Mouse (Mus musculus) stomach, embryonic 16.5 days (tissue): Measurements from ENCODE around the gene Birc3. TPM values are rescaled to one million over a fixed set of nuclear protein-coding genes. Genes with fewer than 3 reads are reported as not detected.
A peak's percentile ranks its signal among the peaks of the same experiment; 100 is the strongest.

Experiments used
- ATAC-seq: fragments of 200-750 bp; cut with Nextera tagmentation; 2 replicates; pipeline ENCODE4 v1.8.0; 2017; ENCODE audit warnings: moderate number of reproducible peaks, moderate TSS enrichment; ENCODE audit not compliant: insufficient read depth, low FRiP score
- H3K27ac ChIP-seq: fragments of 300-500 bp; sonication (generic); 2 replicates; pipeline ENCODE4 v1.5.1; 2014; ENCODE audit warnings: low read length
- H3K27me3 ChIP-seq: fragments of 300-500 bp; sonication (generic); 2 replicates; pipeline ENCODE4 v1.6.1; 2014; ENCODE audit warnings: low read length, control low read depth, mixed read lengths; ENCODE audit not compliant: control insufficient read depth, insufficient read depth
- H3K36me3 ChIP-seq: fragments of 300-500 bp; sonication (generic); 2 replicates; pipeline ENCODE4 v1.6.1; 2014; ENCODE audit warnings: low read length; ENCODE audit not compliant: control insufficient read depth, insufficient read depth
- H3K4me1 ChIP-seq: fragments of 300-500 bp; sonication (generic); 2 replicates; pipeline ENCODE4 v1.6.1; 2014; ENCODE audit warnings: low read length, control low read depth, mixed read lengths; ENCODE audit not compliant: control insufficient read depth, insufficient read depth
- H3K4me2 ChIP-seq: fragments of 300-500 bp; sonication (generic); 2 replicates; pipeline ENCODE4 v1.6.1; 2014; ENCODE audit warnings: low read depth, low read length, mixed read lengths
- H3K4me3 ChIP-seq: fragments of 300-500 bp; sonication (generic); replicated peaks from 2 replicates; pipeline ENCODE4 v1.5.1; 2014; ENCODE audit warnings: mild to moderate bottlenecking, low read length
- H3K9ac ChIP-seq: fragments of 300-500 bp; sonication (generic); 2 replicates; pipeline ENCODE4 v1.6.1; 2014; ENCODE audit warnings: low read length
- H3K9me3 ChIP-seq: fragments of 300-500 bp; sonication (generic); replicated peaks from 2 replicates; pipeline ENCODE4 v1.6.1; 2016; ENCODE audit warnings: low read length, control low read depth; ENCODE audit not compliant: control insufficient read depth
- WGBS: fragments of 180-500 bp; shearing (Covaris S2); extraction: QIAGEN DNeasy Blood & Tissue Kit; methylation state at CpG from one replicate; pipeline ENCODE4 v1.1.7; 2014; 5-methylcytosine and 5-hydroxymethylcytosine counted together
- polyA plus RNA-seq: library from polyadenylated mRNA; unstranded; fragments of >200 nt; fragmentation: Nextera tagmentation; extraction: Ambion mirVana; gene quantifications from 2 replicates; pipeline ENCODE4 v1.2.1, GENCODE M21; 2015

Gene Birc3
- polyA plus RNA-seq, 1 experiment from 2014 or later, result 9.4 TPM

DNA sequence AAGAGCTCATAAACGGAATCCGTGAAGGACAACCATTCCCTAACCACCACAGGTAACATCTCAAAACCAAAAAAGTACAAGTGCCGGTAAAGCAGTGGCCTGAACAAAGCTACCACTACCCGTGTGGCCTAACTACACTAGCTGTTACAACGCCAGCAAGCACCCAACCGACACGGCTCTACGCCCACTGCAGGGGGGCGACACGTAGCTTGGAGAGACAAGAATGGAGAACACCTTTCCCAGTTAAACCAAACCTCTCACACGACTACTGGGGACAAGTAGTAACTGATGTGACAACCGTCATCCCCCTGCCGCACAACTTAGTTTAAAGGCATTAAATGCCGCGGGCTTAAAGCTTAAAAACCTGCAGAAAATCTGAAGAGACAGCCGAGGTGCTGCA is 36.7 kb downstream of the Birc3 start:
- H3K4me3 ChIP-seq, result peak overlapping the region; percentile 73
- H3K4me2 ChIP-seq, result peak overlapping the region; percentile 55
- no peaks in the 10 kb centered on the region for H3K27me3 ChIP-seq
- under 1% methylated on average over 16 of the region's 16 CpGs for WGBS
- H3K36me3 ChIP-seq, result peaks cover 4% of the 10 kb centered on the region; the same call in 1 of the 2 replicates
- no peaks in the 10 kb centered on the region for H3K9me3 ChIP-seq
- H3K4me1 ChIP-seq, result peaks cover 16% of the 10 kb centered on the region
- peak overlapping the region; percentile 99 for H3K27ac ChIP-seq
- ATAC-seq, result no peak
- peak overlapping the region; percentile 91 for H3K9ac ChIP-seq

DNA sequence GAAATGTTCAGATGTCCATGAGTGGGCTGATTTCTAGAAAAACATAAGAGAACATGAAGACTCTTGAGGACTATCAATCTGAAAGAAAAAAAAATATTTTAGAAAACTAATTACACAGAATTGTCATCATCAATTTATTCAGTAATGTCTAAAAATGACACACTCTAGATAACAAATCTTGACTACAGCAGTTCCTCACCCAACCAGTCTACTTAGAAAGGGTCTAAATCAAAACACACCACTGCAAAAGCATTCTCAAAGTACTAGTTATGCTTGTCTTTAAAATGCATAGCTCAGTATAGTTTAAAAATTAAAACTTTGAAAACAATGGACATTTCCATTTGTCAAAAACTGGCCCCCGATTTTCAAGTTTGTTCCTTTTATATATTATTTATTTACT is 37.7 kb downstream of the Birc3 start:
- Histone ChIP-seq H3K36me3 (peaks cover 4% of the 10 kb centered on the region; the same call in 1 of the 2 replicates), H3K4me1 (peaks cover 16% of the 10 kb centered on the region), H3K9ac (no peak overlapping the region), H3K27ac (no peak overlapping the region), H3K27me3 (no peaks in the 10 kb centered on the region), H3K4me2 (0 out of 2 replicates have a peak overlapping the region, but pooled peaks have one; percentile 55), H3K4me3 (no peak overlapping the region), H3K9me3 (no peaks in the 10 kb centered on the region)
- WGBS, result 75% methylated on average over 1 of the region's 1 CpGs
- no peak for ATAC-seq

DNA sequence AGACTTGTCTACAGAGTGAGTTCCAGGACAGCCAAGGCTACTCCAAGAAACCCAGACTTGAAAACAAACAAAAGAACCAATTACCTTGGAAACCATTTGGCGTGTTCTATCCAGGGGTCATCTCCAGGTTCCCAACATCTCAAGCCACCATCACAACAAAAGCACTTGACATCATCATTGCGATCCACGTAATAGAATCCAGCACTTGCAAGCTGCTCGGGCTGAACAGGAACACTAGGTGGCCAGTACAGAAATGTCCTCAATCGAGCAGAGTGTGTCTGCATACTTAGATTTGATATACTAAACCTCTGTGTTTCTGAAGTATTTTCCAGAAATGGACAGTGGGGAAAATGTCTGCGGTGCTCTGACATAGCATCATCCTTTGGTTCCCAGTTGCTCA is 39.6 kb downstream of the Birc3 start:
- WGBS, result 83% methylated on average over 6 of the region's 6 CpGs
- no peak for ATAC-seq
- H3K36me3 ChIP-seq, result peaks cover 4% of the 10 kb centered on the region; the same call in 1 of the 2 replicates
- peaks cover 19% of the 10 kb centered on the region for H3K4me1 ChIP-seq
- no peak overlapping the region for H3K27ac ChIP-seq
- 0 out of 2 replicates have a peak overlapping the region, but pooled peaks have one; percentile 19 for H3K4me2 ChIP-seq
- no peaks in the 10 kb centered on the region for H3K9me3 ChIP-seq
- no peaks in the 10 kb centered on the region for H3K27me3 ChIP-seq
- no peak overlapping the region for H3K4me3 ChIP-seq
- H3K9ac ChIP-seq, result no peak overlapping the region

DNA sequence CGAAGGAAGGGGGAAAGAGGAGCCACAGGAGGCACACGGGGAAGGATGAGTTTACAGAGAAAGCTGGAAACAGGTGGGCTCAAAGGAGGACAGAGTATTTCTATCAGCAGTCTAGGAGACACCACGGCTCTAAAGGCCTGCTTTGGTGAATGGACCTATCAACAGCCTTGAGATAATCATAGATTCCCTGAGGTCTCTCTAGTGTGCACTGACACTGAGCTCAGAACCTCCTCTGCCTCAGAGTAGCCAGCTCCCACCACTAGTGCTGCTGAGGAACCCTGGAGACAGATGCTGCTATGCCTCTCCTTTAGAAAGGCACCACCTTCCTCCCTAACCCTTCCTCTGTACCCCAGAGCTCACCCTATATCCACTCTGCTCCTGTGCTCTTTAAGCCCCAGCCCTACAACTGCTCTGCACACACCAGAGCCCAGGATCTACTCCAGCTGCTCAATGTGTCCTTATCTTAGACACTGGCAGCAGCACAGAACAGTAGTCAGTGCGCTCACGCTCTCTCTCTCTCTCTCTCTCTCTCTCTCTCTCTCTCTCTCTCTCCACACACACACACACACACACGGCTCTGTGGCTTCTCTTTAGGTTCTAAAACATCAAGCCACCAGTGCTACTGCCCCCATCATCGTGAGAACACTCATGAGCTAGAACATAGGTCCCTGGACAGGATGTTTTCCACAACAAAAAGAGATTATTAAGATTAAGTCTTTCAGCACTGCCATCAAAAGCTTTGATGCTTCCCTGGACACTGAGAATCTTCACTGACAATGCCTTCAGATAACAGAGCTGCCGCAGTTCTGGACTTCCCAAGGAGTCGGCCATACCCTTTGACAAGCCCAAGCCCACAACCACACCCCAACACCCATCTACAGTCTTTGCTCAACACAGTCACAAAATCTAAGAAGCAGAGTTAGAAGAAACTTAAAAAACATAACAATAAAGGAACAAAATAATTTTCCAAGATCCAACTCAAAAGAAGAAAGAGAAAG is 43.2 kb downstream of the Birc3 start:
- 72% methylated on average over 9 of the region's 9 CpGs for WGBS

DNA sequence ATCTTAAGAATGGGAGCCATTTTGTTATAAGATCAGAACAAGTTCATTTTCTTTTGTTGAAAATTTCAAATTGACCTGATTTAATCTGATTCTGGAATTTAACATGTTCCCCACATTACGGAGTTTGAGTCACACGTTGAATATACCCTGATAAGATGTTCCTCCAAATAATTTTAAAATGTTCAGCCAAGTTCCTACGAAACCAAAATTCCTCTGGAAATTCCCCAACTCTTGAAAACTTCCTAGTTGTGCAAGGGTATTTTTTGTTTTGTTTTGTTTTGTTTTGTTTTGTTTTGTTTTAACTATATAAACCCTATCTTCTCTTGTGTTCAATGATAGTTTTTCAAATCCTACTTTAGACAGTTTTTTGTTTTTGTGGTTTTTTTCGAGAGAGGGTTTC is 44.3 kb downstream of the Birc3 start:
- no peak for ATAC-seq
- Histone ChIP-seq H3K27me3 (no peaks in the 10 kb centered on the region), H3K4me3 (no peak overlapping the region), H3K4me1 (peaks cover 13% of the 10 kb centered on the region), H3K9me3 (no peaks in the 10 kb centered on the region), H3K36me3 (peaks cover 5% of the 10 kb centered on the region), H3K9ac (no peak overlapping the region), H3K27ac (no peak overlapping the region), H3K4me2 (no peak overlapping the region)
- 90% methylated on average over 4 of the region's 4 CpGs for WGBS

More for the DNA sequence above, 43.2 kb downstream of the Birc3 start:
- peak; percentile 73 for ATAC-seq
- Histone ChIP-seq H3K36me3 (peaks cover 4% of the 10 kb centered on the region), H3K27ac (no peak overlapping the region), H3K9me3 (no peaks in the 10 kb centered on the region), H3K4me3 (no peak overlapping the region), H3K4me2 (no peak overlapping the region), H3K9ac (no peak overlapping the region), H3K27me3 (no peaks in the 10 kb centered on the region), H3K4me1 (peaks cover 16% of the 10 kb centered on the region)

DNA sequence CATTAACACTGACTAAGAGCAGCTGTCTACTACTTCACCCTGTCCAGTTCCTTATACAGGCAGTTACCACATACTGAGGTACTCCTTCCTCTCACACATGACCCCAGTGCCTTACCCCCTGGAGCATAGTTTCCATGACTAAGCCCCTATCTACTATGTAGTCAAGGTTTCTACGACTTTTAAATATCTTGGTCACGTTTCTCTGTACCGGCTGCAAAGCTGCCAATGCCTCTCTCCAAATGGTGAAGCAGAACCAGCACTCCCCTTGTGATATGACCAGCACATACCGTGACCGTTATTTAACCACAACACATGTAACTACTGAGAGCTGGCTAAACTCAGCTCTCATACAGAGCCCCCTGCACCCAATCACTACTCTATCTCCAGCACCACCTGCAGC is 48.1 kb downstream of the Birc3 start:
- Histone ChIP-seq H3K4me2 (no peak overlapping the region), H3K9ac (no peak overlapping the region), H3K36me3 (peaks cover 13% of the 10 kb centered on the region), H3K4me3 (no peak overlapping the region), H3K27me3 (no peaks in the 10 kb centered on the region), H3K27ac (no peak overlapping the region), H3K9me3 (no peaks in the 10 kb centered on the region), H3K4me1 (peaks cover 3% of the 10 kb centered on the region; the same call in 1 of the 2 replicates)
- no peak for ATAC-seq
- WGBS, result 89% methylated on average over 5 of the region's 5 CpGs

DNA sequence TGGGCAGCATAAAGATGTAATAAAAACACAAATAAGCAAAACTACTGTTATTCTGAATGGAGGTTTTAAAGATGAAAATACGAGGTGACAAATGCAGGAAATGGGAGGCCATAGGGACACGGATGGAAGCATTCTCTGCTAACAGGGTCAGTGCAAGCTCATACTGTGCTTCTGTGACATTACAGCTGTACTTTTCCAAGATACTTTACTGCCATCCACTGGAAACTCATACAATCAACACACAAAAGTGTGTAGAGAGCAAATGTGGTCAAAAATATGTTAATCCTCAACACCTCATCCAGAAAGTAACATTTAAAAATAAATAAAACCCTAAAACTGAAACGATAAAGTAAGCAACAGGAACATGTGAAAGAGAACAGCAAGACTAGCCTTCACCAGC is 50.2 kb downstream of the Birc3 start:
- ATAC-seq, result no peak
- Histone ChIP-seq H3K4me2 (no peak overlapping the region), H3K9ac (no peak overlapping the region), H3K27me3 (no peaks in the 10 kb centered on the region), H3K4me1 (no peaks in the 10 kb centered on the region), H3K27ac (no peak overlapping the region), H3K9me3 (no peaks in the 10 kb centered on the region), H3K36me3 (peaks cover 28% of the 10 kb centered on the region), H3K4me3 (no peak overlapping the region)
- WGBS, result 78% methylated on average over 3 of the region's 3 CpGs

DNA sequence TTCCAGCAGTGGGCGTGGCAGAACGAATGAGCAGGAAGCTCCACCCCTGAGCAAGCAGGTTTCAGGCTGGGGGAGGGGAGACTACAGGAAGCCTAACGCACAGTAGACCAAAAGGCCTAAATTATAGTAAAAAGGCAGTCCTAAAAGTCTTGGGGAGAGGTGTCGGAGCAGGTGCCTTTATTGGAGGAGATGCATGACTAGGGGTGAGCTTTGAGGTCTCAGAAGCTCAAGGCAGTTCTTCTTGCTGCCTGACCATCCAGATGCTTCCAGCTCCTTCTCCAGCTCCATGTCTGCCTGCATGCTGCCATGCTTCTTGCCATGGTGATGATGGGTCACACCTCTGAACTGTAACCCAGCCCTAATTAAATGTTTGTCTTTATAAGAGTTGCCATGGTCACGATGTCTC is 67.9 kb downstream of the Birc3 start:
- no peak overlapping the region for H3K4me2 ChIP-seq
- ATAC-seq, result no peak
- no peaks in the 10 kb centered on the region for H3K36me3 ChIP-seq
- H3K4me3 ChIP-seq, result no peak overlapping the region
- H3K27ac ChIP-seq, result no peak overlapping the region
- WGBS, result 69% methylated on average over 3 of the region's 5 CpGs
- H3K9me3 ChIP-seq, result no peaks in the 10 kb centered on the region
- no peaks in the 10 kb centered on the region for H3K27me3 ChIP-seq
- no peak overlapping the region for H3K9ac ChIP-seq
- H3K4me1 ChIP-seq, result no peaks in the 10 kb centered on the region
